Mouse (Mus musculus) E14TG2a.4 (cell line): ENCODE measurements at regions not wholly inside any gene's neighbourhood (a gene's known extent, or its start where the extent isn't known, plus 50 kb on each side); places are given as distances from the start of the nearest gene placed in this dataset.
A peak's percentile ranks its signal among the peaks of the same experiment; 100 is the strongest.

ENCODE experiments used
- H3K27me3 ChIP-seq: 2 replicates; pipeline ENCODE4 v1.6.1; 2014; ENCODE audit warnings: low read length, control low read depth; ENCODE audit not compliant: insufficient read depth
- H3K36me3 ChIP-seq: 2 replicates; pipeline ENCODE4 v1.6.1; 2014; ENCODE audit warnings: low read length, control low read depth; ENCODE audit not compliant: insufficient read depth
- H3K4me1 ChIP-seq: replicated peaks from 2 replicates; pipeline ENCODE4 v1.6.1; 2014; ENCODE audit warnings: low read depth, low read length, control low read depth
- H3K4me3 ChIP-seq: replicated peaks from 2 replicates; pipeline ENCODE4 v1.5.1; 2014; ENCODE audit warnings: mild to moderate bottlenecking, low read length
- H3K9me3 ChIP-seq: 2 replicates; pipeline ENCODE4 v1.6.1; 2014; ENCODE audit warnings: low read length, control low read depth
- CTCF ChIP-seq: conservative IDR thresholded peaks from 2 replicates; pipeline ENCODE4 v1.5.1; 2014; ENCODE audit warnings: low read length
- NANOG ChIP-seq: IDR thresholded peaks from 2 replicates; pipeline ENCODE4 v1.6.1; 2014; ENCODE audit warnings: borderline replicate concordance, low read length, mixed read lengths
- POU5F1 ChIP-seq: IDR thresholded peaks from 2 replicates; pipeline ENCODE4 v1.6.1; 2014; ENCODE audit warnings: low read length, borderline replicate concordance

- Histone ChIP-seq H3K4me1 (peaks cover 3% of the 10 kb centered on the region), H3K4me3 (no peak overlapping the region), H3K36me3 (no peaks in the 10 kb centered on the region), H3K27me3 (no peaks in the 10 kb centered on the region), H3K9me3 (no peaks in the 10 kb centered on the region)
- no peak for TF ChIP-seq NANOG
Observed at GRCm38 (mm10) chrX:12219474-12219873, 59.3 kb upstream of the Bcor start.

- TF ChIP-seq NANOG, result no peak
- Histone ChIP-seq H3K9me3 (peaks cover 7% of the 10 kb centered on the region; the same call in 1 of the 2 replicates), H3K4me1 (peaks cover 13% of the 10 kb centered on the region), H3K4me3 (no peak overlapping the region), H3K27me3 (no peaks in the 10 kb centered on the region), H3K36me3 (no peaks in the 10 kb centered on the region)
Observed at GRCm38 (mm10) chrX:12224314-12224713, 64.2 kb upstream of the Bcor start.

- no peaks in the 10 kb centered on the region for H3K36me3 ChIP-seq
- no peaks in the 10 kb centered on the region for H3K27me3 ChIP-seq
- H3K4me3 ChIP-seq, result peak overlapping the region; percentile 32; the same call in 1 of the 2 replicates
- peaks cover 17% of the 10 kb centered on the region for H3K9me3 ChIP-seq
- H3K4me1 ChIP-seq, result peaks cover 13% of the 10 kb centered on the region
- TF ChIP-seq NANOG (no peak), POU5F1 (no peak), CTCF (no peak)
Observed at GRCm38 (mm10) chrX:12225116-12225891, 65.1 kb upstream of the Bcor start.

- TF ChIP-seq POU5F1 (no peak), NANOG (no peak), CTCF (no peak)
- peaks cover 23% of the 10 kb centered on the region for H3K9me3 ChIP-seq
Observed at GRCm38 (mm10) chrX:12225892-12226206, 65.7 kb upstream of the Bcor start.

GRCm38 (mm10) chrX:12240505-12241011 lies 80.4 kb upstream of the Bcor start:
- no peaks in the 10 kb centered on the region for H3K4me1 ChIP-seq
- no peaks in the 10 kb centered on the region for H3K27me3 ChIP-seq
- H3K36me3 ChIP-seq, result no peaks in the 10 kb centered on the region
- TF ChIP-seq CTCF, result no peak
- no peak for TF ChIP-seq POU5F1
- no peak for TF ChIP-seq NANOG
- peaks cover 27% of the 10 kb centered on the region for H3K9me3 ChIP-seq
- H3K4me3 ChIP-seq, result no peak overlapping the region

More at GRCm38 (mm10) chrX:12225892-12226206, 65.7 kb upstream of the Bcor start:
- Histone ChIP-seq H3K36me3 (no peaks in the 10 kb centered on the region), H3K4me1 (peaks cover 13% of the 10 kb centered on the region), H3K27me3 (no peaks in the 10 kb centered on the region), H3K4me3 (peak overlapping the region; percentile 32; the same call in 1 of the 2 replicates)

GRCm38 (mm10) chrX:12241751-12242150 lies 81.6 kb upstream of the Bcor start:
- H3K27me3 ChIP-seq, result no peaks in the 10 kb centered on the region
- no peaks in the 10 kb centered on the region for H3K4me1 ChIP-seq
- no peaks in the 10 kb centered on the region for H3K36me3 ChIP-seq
- TF ChIP-seq NANOG (no peak), POU5F1 (no peak), CTCF (no peak)
- peaks cover 30% of the 10 kb centered on the region for H3K9me3 ChIP-seq
- no peak overlapping the region for H3K4me3 ChIP-seq

GRCm38 (mm10) chrX:12249071-12249470 lies 88.9 kb upstream of the Bcor start:
- Histone ChIP-seq H3K9me3 (peaks cover 26% of the 10 kb centered on the region), H3K4me3 (no peak overlapping the region), H3K4me1 (peaks cover 9% of the 10 kb centered on the region), H3K27me3 (no peaks in the 10 kb centered on the region), H3K36me3 (no peaks in the 10 kb centered on the region)
- no peak for TF ChIP-seq NANOG
- TF ChIP-seq CTCF, result no peak
- no peak for TF ChIP-seq POU5F1

GRCm38 (mm10) chrX:12249911-12250310 lies 89.8 kb upstream of the Bcor start:
- Histone ChIP-seq H3K9me3 (peaks cover 18% of the 10 kb centered on the region), H3K4me1 (peaks cover 9% of the 10 kb centered on the region), H3K27me3 (no peaks in the 10 kb centered on the region), H3K36me3 (no peaks in the 10 kb centered on the region), H3K4me3 (no peak overlapping the region)
- TF ChIP-seq POU5F1 (no peak), CTCF (no peak), NANOG (no peak)

GRCm38 (mm10) chrX:12251853-12252679 lies 91.9 kb upstream of the Bcor start:
- peaks cover 12% of the 10 kb centered on the region for H3K4me1 ChIP-seq
- H3K4me3 ChIP-seq, result peak overlapping the region; percentile 55
- no peaks in the 10 kb centered on the region for H3K27me3 ChIP-seq
- H3K36me3 ChIP-seq, result no peaks in the 10 kb centered on the region
- H3K9me3 ChIP-seq, result peaks cover 14% of the 10 kb centered on the region
- TF ChIP-seq CTCF (no peak), POU5F1 (no peak), NANOG (no peak)
